ENCODE assay signal across 9 mouse cellular contexts in genomic region chr5:24597901-24598569, GRCm38 (mm10). TPM values are rescaled to one million over a fixed set of nuclear protein-coding genes. Genes with fewer than 3 reads are reported as not detected.
A peak's percentile ranks its signal among the peaks of the same experiment; 100 is the strongest.
DNase-seq lines count a peak whose midpoint lies in the region; ATAC-seq and TF ChIP-seq lines count a peak whose summit lies in the region.
"Had no signal": no experiment of that assay in that cellular context is flagged by ENCODE, and none has a peak within 500 bp of the region (broad histone marks: within the 10 kb centered on the region; RNA-seq: fewer than 3 reads in every experiment).

No protein-coding gene starts in this region.

- no peak for DNase-seq in heart, adult 9 months (ENCODE audit: low spot score in 2 of 2)
- DNase-seq in MEL (ENCODE audit: low read depth, low spot score), result peak; percentile 37
- peak; percentile 61 for DNase-seq in forebrain, postnatal 0 days
- no peak for DNase-seq in thymus, postnatal 0 days (ENCODE audit: low spot score)
- no peak for DNase-seq in gastrocnemius, postnatal 4 days (ENCODE audit: low spot score in 2 of 2)
- no peak for DNase-seq in thymus, postnatal 25 days

- H3K4me1 ChIP-seq in heart, embryonic 12.5 days (replicated peaks), result peaks cover 51% of the 10 kb centered on the region
- peaks cover 2 to 7% of the 10 kb centered on the region in 2 experiments; a peak in 2 of 4 replicates for H3K4me1 ChIP-seq in MEL (ENCODE audit: control insufficient read depth in 1 of 2, insufficient read depth in 2 of 2, low read length in 2 of 2)
- H3K4me1 ChIP-seq in forebrain, postnatal 0 days (ENCODE audit: insufficient read depth), result peaks cover 40% of the 10 kb centered on the region
- H3K4me1 ChIP-seq in liver, embryonic 16.5 days (ENCODE audit: control insufficient read depth, low read depth, low read length), result peaks cover 3% of the 10 kb centered on the region

- TF ChIP-seq CTCF in MEL (IDR thresholded peaks at IDR 0.05 in 2 of 3, conservative IDR thresholded peaks at IDR 0.05 in 1 of 3; ENCODE audit: control insufficient read depth in 1 of 3, insufficient read depth in 1 of 3, low read depth in 2 of 3, low read length in 3 of 3, poor library complexity in 1 of 3, severe bottlenecking in 1 of 3), result 0 out of 6 replicates have a peak, but pooled peaks of 1 of the 3 experiments have one; percentile 4
- TF ChIP-seq CTCF in forebrain, postnatal 0 days (IDR thresholded peaks at IDR 0.05; ENCODE audit: low read depth), result no peak

- H3K9me3 ChIP-seq in heart, embryonic 12.5 days (replicated peaks), result no peaks in the 10 kb centered on the region
- H3K9me3 ChIP-seq in MEL (replicated peaks; ENCODE audit: insufficient read depth, low read length), result no peaks in the 10 kb centered on the region
- H3K9me3 ChIP-seq in forebrain, postnatal 0 days (ENCODE audit: low read length), result no peaks in the 10 kb centered on the region
- no peaks in the 10 kb centered on the region for H3K9me3 ChIP-seq in liver, embryonic 16.5 days (replicated peaks; ENCODE audit: control insufficient read depth, low read length)

- H3K36me3 ChIP-seq in heart, embryonic 12.5 days, result peaks cover 38% of the 10 kb centered on the region
- no peaks in the 10 kb centered on the region for H3K36me3 ChIP-seq in MEL (ENCODE audit: control insufficient read depth in 1 of 2, insufficient read depth in 2 of 2, low read length in 2 of 2)
- peaks cover 21% of the 10 kb centered on the region for H3K36me3 ChIP-seq in forebrain, postnatal 0 days (ENCODE audit: insufficient read depth)
- H3K36me3 ChIP-seq in liver, embryonic 16.5 days (ENCODE audit: control insufficient read depth, insufficient read depth), result no peaks in the 10 kb centered on the region

- 28% methylated on average over 15 of the region's 15 CpGs for WGBS in heart, embryonic 12.5 days
- 11% methylated on average over 15 of the region's 15 CpGs for WGBS in forebrain, postnatal 0 days
- 19% methylated on average over 15 of the region's 15 CpGs for WGBS in liver, embryonic 16.5 days (ENCODE audit: insufficient replicate concordance)

- TF ChIP-seq POLR2A in MEL (IDR thresholded peaks at IDR 0.05; ENCODE audit: control insufficient read depth in 1 of 2, insufficient read depth in 1 of 2, low read depth in 1 of 2, low read length in 2 of 2, poor library complexity in 1 of 2), result no peak

- H3K4me3 ChIP-seq in heart, embryonic 12.5 days, result peak overlapping the region; percentile 51
- H3K4me3 ChIP-seq in MEL (ENCODE audit: control insufficient read depth in 1 of 2, insufficient read depth in 1 of 2, low read depth in 2 of 2, low read length in 2 of 2), result peak overlapping the region; percentile 19 to 28; a peak in 3 of 4 replicates
- peak overlapping the region; percentile 68 for H3K4me3 ChIP-seq in forebrain, postnatal 0 days (ENCODE audit: low read depth, low read length)
- H3K4me3 ChIP-seq in liver, embryonic 16.5 days (ENCODE audit: low read depth, low read length), result peak overlapping the region; percentile 43

- peak overlapping the region; percentile 87 for H3K4me2 ChIP-seq in heart, embryonic 12.5 days
- peak overlapping the region; percentile 91 for H3K4me2 ChIP-seq in forebrain, postnatal 0 days (ENCODE audit: low read depth)
- H3K4me2 ChIP-seq in liver, embryonic 16.5 days (ENCODE audit: low read depth, low read length), result peak overlapping the region; percentile 64

- no peaks in the 10 kb centered on the region for H3K27me3 ChIP-seq in heart, embryonic 12.5 days (replicated peaks)
- H3K27me3 ChIP-seq in MEL (ENCODE audit: control insufficient read depth in 1 of 2, insufficient read depth in 2 of 2, low read length in 2 of 2), result peaks cover 20 to 31% of the 10 kb centered on the region in 2 experiments
- no peaks in the 10 kb centered on the region for H3K27me3 ChIP-seq in forebrain, postnatal 0 days (ENCODE audit: insufficient read depth, low read length)
- peaks cover 52% of the 10 kb centered on the region for H3K27me3 ChIP-seq in liver, embryonic 16.5 days (ENCODE audit: control insufficient read depth, insufficient read depth, low read depth, low read length)

- TF ChIP-seq EP300 in MEL (IDR thresholded peaks at IDR 0.05; ENCODE audit: low read depth in 1 of 2, low read length in 2 of 2), result no peak

- peak overlapping the region; percentile 77 for H3K9ac ChIP-seq in heart, embryonic 12.5 days
- H3K9ac ChIP-seq in MEL (ENCODE audit: control insufficient read depth, low read depth, low read length, poor library complexity, severe bottlenecking), result peak overlapping the region; percentile 47; the same call in 1 of the 2 replicates
- peak overlapping the region; percentile 83 for H3K9ac ChIP-seq in forebrain, postnatal 0 days
- H3K9ac ChIP-seq in liver, embryonic 16.5 days (ENCODE audit: low read depth, low read length), result no peak overlapping the region

- no peak overlapping the region for H3K27ac ChIP-seq in heart, embryonic 12.5 days (ENCODE audit: poor library complexity, severe bottlenecking)
- H3K27ac ChIP-seq in MEL (ENCODE audit: control insufficient read depth, low read depth, low read length), result no peak overlapping the region
- peak overlapping the region; percentile 88 for H3K27ac ChIP-seq in forebrain, postnatal 0 days (ENCODE audit: low read depth, low read length)
- H3K27ac ChIP-seq in liver, embryonic 16.5 days (ENCODE audit: low read length), result no peak overlapping the region

- no peak for ATAC-seq in heart, embryonic 12.5 days (ENCODE audit: insufficient number of reproducible peaks, low FRiP score)
- ATAC-seq in forebrain, postnatal 0 days, result no peak
- ATAC-seq in liver, embryonic 16.5 days (ENCODE audit: low read depth), result no peak

- H3K79me2 ChIP-seq in MEL (ENCODE audit: control insufficient read depth, insufficient read depth, low read length, poor library complexity), result no peaks in the 10 kb centered on the region; the same call in 1 of the 2 replicates

- no peak for TF ChIP-seq RAD21 in MEL (IDR thresholded peaks at IDR 0.05; ENCODE audit: low read depth, low read length)

TF ChIP-seq in MEL, 35 proteins besides CTCF, POLR2A, EP300 and RAD21 (continues in another document):
- peak; percentile 53; the same call in 1 of the 2 replicates for TF ChIP-seq POLR2AphosphoS2 (IDR thresholded peaks at IDR 0.05; ENCODE audit: low read length)

RNA-seq across cellular contexts. Expression of gene Chpf2, which starts 11.5 kb away (rescaled TPM):
- 20.1 and 22.8 TPM in 2 replicates for polyA plus RNA-seq in heart, embryonic 12.5 days (2016; fragmentation: Nextera tagmentation; extraction: Ambion mirVana)
- 37.1 and 37.9 TPM in 2 replicates for total RNA-seq in MEL (2012; rRNA removed)
- polyA plus RNA-seq in MEL (2012; ENCODE audit: insufficient read depth in 1 of 2, insufficient read length in 2 of 2, low read depth in 1 of 2, low replicate concordance in 2 of 2, missing spikeins in 1 of 2), result 10 to 100 TPM in 1 of 2 experiments, not detected in 1; 39.7 TPM
- total RNA-seq in forebrain, postnatal 0 days (2014; rRNA removed), result 25.0 and 33.5 TPM in 2 replicates
- polyA plus RNA-seq in forebrain, postnatal 0 days (2015; fragmentation: Nextera tagmentation; extraction: Ambion mirVana), result 18.7 and 21.3 TPM in 2 replicates
- polyA plus RNA-seq in liver, embryonic 16.5 days (2015; fragmentation: Nextera tagmentation; extraction: Ambion mirVana), result 10.7 and 11.3 TPM in 2 replicates
- polyA plus RNA-seq in thymus, postnatal 0 days (2015; fragmentation: Nextera tagmentation; extraction: Ambion mirVana), result 16.8 and 18.5 TPM in 2 replicates
- 10 to 100 TPM; 34.4 to 36.7 TPM for total RNA-seq in gastrocnemius, postnatal 4 days (2021)

RNA-seq across cellular contexts. Expression of gene Abcf2, which starts 20.8 kb away (rescaled TPM):
- polyA plus RNA-seq in heart, embryonic 12.5 days (2016; fragmentation: Nextera tagmentation; extraction: Ambion mirVana), result 79.0 and 80.6 TPM in 2 replicates
- 228 and 257 TPM in 2 replicates for total RNA-seq in MEL (2012; rRNA removed)
- polyA plus RNA-seq in MEL (2012; ENCODE audit: insufficient read depth in 1 of 2, insufficient read length in 2 of 2, low read depth in 1 of 2, low replicate concordance in 2 of 2, missing spikeins in 1 of 2), result 100 to 1,000 TPM in 1 of 2 experiments, not detected in 1; 244 TPM
- 59.8 and 66.2 TPM in 2 replicates for total RNA-seq in forebrain, postnatal 0 days (2014; rRNA removed)
- polyA plus RNA-seq in forebrain, postnatal 0 days (2015; fragmentation: Nextera tagmentation; extraction: Ambion mirVana), result 73.7 and 80.8 TPM in 2 replicates
- polyA plus RNA-seq in liver, embryonic 16.5 days (2015; fragmentation: Nextera tagmentation; extraction: Ambion mirVana), result 36.2 and 36.9 TPM in 2 replicates
- polyA plus RNA-seq in thymus, postnatal 0 days (2015; fragmentation: Nextera tagmentation; extraction: Ambion mirVana), result 119 and 121 TPM in 2 replicates
- total RNA-seq in gastrocnemius, postnatal 4 days (2021), result 10 to 100 TPM; 60.6 to 61.0 TPM

RNA-seq across cellular contexts. Expression of gene Smarcd3, which starts 26.2 kb away (rescaled TPM):
- polyA plus RNA-seq in heart, embryonic 12.5 days (2016; fragmentation: Nextera tagmentation; extraction: Ambion mirVana), result 86.4 and 90.3 TPM in 2 replicates
- total RNA-seq in MEL (2012; rRNA removed), result 2.1 and 2.7 TPM in 2 replicates
- polyA plus RNA-seq in MEL (2012; ENCODE audit: insufficient read depth in 1 of 2, insufficient read length in 2 of 2, low read depth in 1 of 2, low replicate concordance in 2 of 2, missing spikeins in 1 of 2), result 10 to 100 TPM in 1 of 2 experiments, not detected in 1; 16.5 TPM
- total RNA-seq in forebrain, postnatal 0 days (2014; rRNA removed), result 265 and 272 TPM in 2 replicates
- 162 and 168 TPM in 2 replicates for polyA plus RNA-seq in forebrain, postnatal 0 days (2015; fragmentation: Nextera tagmentation; extraction: Ambion mirVana)
- polyA plus RNA-seq in liver, embryonic 16.5 days (2015; fragmentation: Nextera tagmentation; extraction: Ambion mirVana), result 0.55 and 1.3 TPM in 2 replicates
- 2.0 and 2.5 TPM in 2 replicates for polyA plus RNA-seq in thymus, postnatal 0 days (2015; fragmentation: Nextera tagmentation; extraction: Ambion mirVana)
- 100 to 1,000 TPM; 131 to 137 TPM for total RNA-seq in gastrocnemius, postnatal 4 days (2021)

RNA-seq across cellular contexts. Expression of gene 4931409K22Rik, which starts 41.4 kb away (rescaled TPM):
- polyA plus RNA-seq in heart, embryonic 12.5 days (2016; fragmentation: Nextera tagmentation; extraction: Ambion mirVana), result not detected in 2 replicates
- not detected in 2 replicates for total RNA-seq in MEL (2012; rRNA removed)
- polyA plus RNA-seq in MEL (2012; ENCODE audit: insufficient read depth in 1 of 2, insufficient read length in 2 of 2, low read depth in 1 of 2, low replicate concordance in 2 of 2, missing spikeins in 1 of 2), result not detected
- total RNA-seq in forebrain, postnatal 0 days (2014; rRNA removed), result not detected in 2 replicates
- 0.11 TPM in 1 of 2 replicates, not detected in the other for polyA plus RNA-seq in forebrain, postnatal 0 days (2015; fragmentation: Nextera tagmentation; extraction: Ambion mirVana)
- not detected in 2 replicates for polyA plus RNA-seq in liver, embryonic 16.5 days (2015; fragmentation: Nextera tagmentation; extraction: Ambion mirVana)
- polyA plus RNA-seq in thymus, postnatal 0 days (2015; fragmentation: Nextera tagmentation; extraction: Ambion mirVana), result not detected in 2 replicates
- not detected for total RNA-seq in gastrocnemius, postnatal 4 days (2021)
- polyA plus RNA-seq: large intestine, adult 2 months had no signal

RNA-seq across cellular contexts. Expression of gene Asb10, which starts 57.3 kb away (rescaled TPM):
- polyA plus RNA-seq in heart, embryonic 12.5 days (2016; fragmentation: Nextera tagmentation; extraction: Ambion mirVana), result 3.7 and 4.7 TPM in 2 replicates
- total RNA-seq in MEL (2012; rRNA removed), result 0.12 and 0.13 TPM in 2 replicates
- under 1 TPM in 1 of 2 experiments, not detected in 1; 0.32 TPM for polyA plus RNA-seq in MEL (2012; ENCODE audit: insufficient read depth in 1 of 2, insufficient read length in 2 of 2, low read depth in 1 of 2, low replicate concordance in 2 of 2, missing spikeins in 1 of 2)
- 0.43 TPM in 1 of 2 replicates, not detected in the other for total RNA-seq in forebrain, postnatal 0 days (2014; rRNA removed)
- polyA plus RNA-seq in forebrain, postnatal 0 days (2015; fragmentation: Nextera tagmentation; extraction: Ambion mirVana), result 0.21 and 0.22 TPM in 2 replicates
- 0.07 TPM in 1 of 2 replicates, not detected in the other for polyA plus RNA-seq in liver, embryonic 16.5 days (2015; fragmentation: Nextera tagmentation; extraction: Ambion mirVana)
- polyA plus RNA-seq in thymus, postnatal 0 days (2015; fragmentation: Nextera tagmentation; extraction: Ambion mirVana), result 0.88 and 0.94 TPM in 2 replicates
- total RNA-seq in gastrocnemius, postnatal 4 days (2021), result 10 to 100 TPM; 32.8 to 34.8 TPM

Comparison
In these comparisons a context has a peak if more than half of its experiments do, and no peak if none do; other contexts are left out.
1. DNase-seq: peak in MEL (single experiment) and forebrain, postnatal 0 days (single experiment); none in heart, adult 9 months (0 of 2), thymus, postnatal 0 days (single experiment), gastrocnemius, postnatal 4 days (0 of 2) and thymus, postnatal 25 days (single experiment).
2. Peak in every context shown above with its lines, with median percentiles within 50 percentile points of each other: H3K4me2 ChIP-seq and H3K4me3 ChIP-seq.